Mouse (Mus musculus) heart, embryonic 12.5 days (tissue): ENCODE measurements around the gene Micall2. TPM values are rescaled to one million over a fixed set of nuclear protein-coding genes. Genes with fewer than 3 reads are reported as not detected.

Experiments
- ATAC-seq: fragments of 200-750 bp; cut with Nextera tagmentation; 2 replicates; pipeline ENCODE4 v1.8.0; 2017; ENCODE audit warnings: moderate TSS enrichment, moderate library complexity; ENCODE audit not compliant: insufficient number of reproducible peaks, low FRiP score
- H3K27ac ChIP-seq: fragments of 300-500 bp; sonication (generic); 2 replicates; pipeline ENCODE4 v1.5.1; 2016; ENCODE audit warnings: mild to moderate bottlenecking, moderate library complexity; ENCODE audit not compliant: poor library complexity, severe bottlenecking
- H3K27me3 ChIP-seq: fragments of 300-500 bp; sonication (generic); replicated peaks from 2 replicates; pipeline ENCODE4 v1.6.1; 2016; ENCODE audit warnings: mild to moderate bottlenecking, moderate library complexity
- H3K36me3 ChIP-seq: fragments of 300-500 bp; sonication (generic); 2 replicates; pipeline ENCODE4 v1.6.1; 2016; ENCODE audit warnings: mild to moderate bottlenecking, moderate library complexity
- H3K4me1 ChIP-seq: fragments of 300-500 bp; sonication (generic); replicated peaks from 2 replicates; pipeline ENCODE4 v1.6.1; 2016; ENCODE audit warnings: mild to moderate bottlenecking
- H3K4me2 ChIP-seq: fragments of 300-500 bp; sonication (generic); 2 replicates; pipeline ENCODE4 v1.6.1; 2016; ENCODE audit warnings: mild to moderate bottlenecking, moderate library complexity
- H3K4me3 ChIP-seq: fragments of 300-500 bp; sonication (generic); 2 replicates; pipeline ENCODE4 v1.5.1; 2016; ENCODE audit warnings: mild to moderate bottlenecking
- H3K9ac ChIP-seq: fragments of 300-500 bp; sonication (generic); 2 replicates; pipeline ENCODE4 v1.6.1; 2016; ENCODE audit warnings: mild to moderate bottlenecking, moderate library complexity
- H3K9me3 ChIP-seq: fragments of 300-500 bp; sonication (generic); replicated peaks from 2 replicates; pipeline ENCODE4 v1.6.1; 2016; ENCODE audit warnings: mild to moderate bottlenecking, moderate library complexity
- whole genome bisulfite sequencing: fragments of 180-500 bp; shearing (Covaris S2); methylation state at CpG from one replicate; pipeline ENCODE4 v1.1.7; 2016; 5-methylcytosine and 5-hydroxymethylcytosine counted together
- polyA plus RNA-seq: library from polyadenylated mRNA; unstranded; fragments of >200 nt; fragmentation: Nextera tagmentation; extraction: Ambion mirVana; gene quantifications from 2 replicates; pipeline ENCODE4 v1.2.1, GENCODE M21; 2016

The Micall2 gene
- polyA plus RNA-seq, 1 experiment from 2014 or later: 3.4 TPM

DNA sequence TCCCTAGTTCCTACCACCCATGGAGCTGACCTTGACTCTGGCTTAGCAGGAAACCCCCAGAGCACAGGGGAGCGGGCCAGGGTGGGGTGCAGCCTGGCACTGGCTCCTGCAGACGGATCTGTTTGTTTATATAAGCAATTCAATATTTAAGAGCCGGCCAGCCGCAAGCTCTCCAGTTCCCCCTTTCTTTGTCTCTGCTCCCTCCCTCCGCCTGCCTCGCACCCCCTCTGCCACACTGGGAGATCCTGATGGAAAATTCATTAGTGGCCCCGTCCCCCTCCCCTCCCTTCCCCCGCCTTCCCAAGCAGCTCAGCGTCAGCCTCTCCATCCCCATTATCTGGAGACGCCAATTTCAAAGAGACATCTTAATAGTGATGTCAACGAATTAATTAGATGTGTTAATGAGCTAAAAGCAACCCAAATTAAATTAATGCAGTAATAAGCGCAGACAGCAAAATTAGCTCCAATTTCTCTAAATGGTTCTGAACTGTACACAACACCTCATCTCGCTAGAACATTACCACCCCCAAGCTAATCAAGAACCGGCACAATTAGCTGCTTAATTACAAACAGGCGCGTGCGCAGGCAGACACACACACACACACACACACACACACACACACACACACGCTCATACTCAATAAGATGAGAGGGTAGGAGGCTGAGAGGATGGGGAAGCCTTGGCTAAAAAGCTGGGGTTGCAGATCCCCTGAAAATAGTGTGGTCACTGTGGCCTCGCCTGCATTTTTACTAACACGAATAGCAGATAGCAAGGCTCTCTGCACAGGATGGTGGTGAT, 54.1 kb downstream of the Micall2 start:
- H3K4me2 ChIP-seq: no peak overlapping the region
- H3K9me3 ChIP-seq: no peaks in the 10 kb centered on the region
- ATAC-seq: no peak
- 5% methylated on average over 20 of the region's 20 CpGs for WGBS
- no peaks in the 10 kb centered on the region for H3K36me3 ChIP-seq
- H3K4me3 ChIP-seq: no peak overlapping the region
- H3K9ac ChIP-seq: no peak overlapping the region
- H3K4me1 ChIP-seq: peaks cover 10% of the 10 kb centered on the region; the same call in 1 of the 2 replicates
- H3K27ac ChIP-seq: no peak overlapping the region
- peaks cover 68% of the 10 kb centered on the region for H3K27me3 ChIP-seq

DNA sequence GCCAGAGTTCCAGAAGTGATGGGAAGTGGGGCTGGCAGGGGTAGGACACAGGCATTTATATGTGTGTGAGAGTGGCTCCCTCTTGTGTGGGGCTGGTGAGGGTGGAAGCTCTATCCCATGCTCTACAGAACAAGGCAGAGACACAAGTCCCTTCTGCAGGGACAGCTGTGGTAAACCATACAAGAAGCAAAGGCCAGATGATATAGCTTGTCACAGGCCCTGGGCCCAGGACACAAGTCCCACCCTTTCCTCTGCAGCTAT, 60.5 kb downstream of the Micall2 start:
- H3K27me3 ChIP-seq: peaks cover 72% of the 10 kb centered on the region

DNA sequence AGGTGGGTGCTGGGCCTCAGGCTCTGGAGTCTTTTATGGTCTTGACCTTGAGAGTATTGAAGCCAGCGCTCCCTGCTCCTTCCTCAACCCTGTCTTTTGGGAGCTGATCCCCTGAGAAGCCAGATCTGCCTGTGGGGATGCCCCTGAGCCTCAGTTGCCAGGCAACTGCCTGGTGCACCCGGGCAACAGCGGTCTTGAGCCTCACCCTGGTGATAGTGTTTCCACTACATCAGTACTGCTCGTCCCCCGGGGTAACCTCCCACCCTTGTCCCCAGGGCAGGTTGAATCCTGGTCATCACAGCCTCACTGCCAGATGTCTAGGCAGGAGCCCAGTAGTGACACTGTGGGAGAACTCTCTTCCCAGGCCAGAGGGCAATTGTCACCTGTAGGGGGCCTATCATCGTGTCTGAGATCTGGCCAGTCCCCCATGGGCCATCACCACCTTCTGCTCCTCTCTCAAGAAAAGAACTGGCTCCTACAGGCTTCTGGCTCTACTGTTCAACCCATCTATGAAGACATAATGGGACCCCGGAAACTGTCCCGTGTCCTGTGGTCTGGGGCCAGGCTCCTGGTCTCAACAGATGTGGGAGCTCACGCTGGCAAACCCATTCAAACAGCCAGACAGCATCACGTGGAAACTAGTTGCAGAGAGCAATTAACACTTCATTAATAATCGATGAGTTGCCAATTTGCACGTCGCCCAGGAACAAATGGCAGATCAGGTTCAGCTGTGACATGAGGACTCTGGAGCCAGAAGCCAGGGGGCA, 61.0 kb downstream of the Micall2 start:
- Histone ChIP-seq H3K36me3 (no peaks in the 10 kb centered on the region), H3K9ac (no peak overlapping the region), H3K9me3 (no peaks in the 10 kb centered on the region), H3K4me2 (no peak overlapping the region), H3K4me1 (no peaks in the 10 kb centered on the region), H3K4me3 (no peak overlapping the region), H3K27me3 (peaks cover 75% of the 10 kb centered on the region), H3K27ac (no peak overlapping the region)
- ATAC-seq: no peak
- 22% methylated on average over 13 of the region's 13 CpGs for WGBS

More for the DNA sequence above, 60.5 kb downstream of the Micall2 start:
- no peak overlapping the region for H3K4me3 ChIP-seq
- H3K9ac ChIP-seq: no peak overlapping the region
- no peak overlapping the region for H3K27ac ChIP-seq
- no peaks in the 10 kb centered on the region for H3K4me1 ChIP-seq
- ATAC-seq: no peak
- no peaks in the 10 kb centered on the region for H3K9me3 ChIP-seq
- no peaks in the 10 kb centered on the region for H3K36me3 ChIP-seq
- no peak overlapping the region for H3K4me2 ChIP-seq

DNA sequence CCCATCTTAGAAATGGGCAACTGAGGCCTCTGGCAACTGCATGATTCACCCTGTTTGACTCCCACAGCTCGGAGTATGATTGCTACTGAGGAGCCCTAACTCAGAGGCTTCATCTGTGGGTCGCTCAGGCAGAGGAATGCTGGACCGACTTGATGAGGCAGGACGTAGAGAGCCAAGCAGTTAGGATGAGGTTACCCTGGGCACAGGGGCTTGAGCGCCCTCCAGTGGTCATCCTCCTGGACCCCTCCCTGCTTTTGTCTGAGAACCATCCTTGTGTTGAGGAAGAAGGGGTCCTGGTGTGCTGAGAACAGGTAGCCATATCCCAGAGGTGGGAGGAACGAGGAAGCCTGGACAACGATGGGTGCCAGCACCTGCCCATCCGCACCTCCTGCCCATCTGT, 66.8 kb downstream of the Micall2 start:
- 16% methylated on average over 8 of the region's 8 CpGs for WGBS
- no peak overlapping the region for H3K4me3 ChIP-seq

DNA sequence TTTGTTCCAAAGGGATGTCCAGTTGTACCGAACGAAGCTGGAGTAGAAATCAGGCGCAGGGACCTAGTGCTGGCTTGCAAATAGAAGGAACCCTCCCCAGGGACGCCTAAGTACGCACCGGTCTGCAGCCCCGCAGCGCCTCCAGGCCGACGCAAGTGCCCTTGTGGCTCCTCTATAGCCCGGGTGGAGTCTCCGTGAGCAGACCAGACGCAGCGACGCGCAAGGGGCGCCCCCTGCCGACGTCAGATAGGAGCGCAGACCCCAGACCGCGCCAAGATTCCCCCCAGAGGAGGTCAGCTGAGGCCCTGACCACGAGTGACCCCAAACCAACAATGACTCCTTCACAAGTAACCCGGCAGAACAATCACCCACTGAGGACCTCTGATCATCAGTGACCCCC, 67.6 kb downstream of the Micall2 start:
- ATAC-seq: no peak
- Histone ChIP-seq H3K4me2 (no peak overlapping the region), H3K27ac (no peak overlapping the region), H3K9ac (no peak overlapping the region), H3K9me3 (no peaks in the 10 kb centered on the region), H3K36me3 (no peaks in the 10 kb centered on the region), H3K4me1 (no peaks in the 10 kb centered on the region), H3K27me3 (peaks cover 98% of the 10 kb centered on the region), H3K4me3 (no peak overlapping the region)
- WGBS: under 1% methylated on average over 24 of the region's 24 CpGs

More for the DNA sequence above, 66.8 kb downstream of the Micall2 start:
- Histone ChIP-seq H3K27ac (no peak overlapping the region), H3K27me3 (peaks cover 98% of the 10 kb centered on the region), H3K9me3 (no peaks in the 10 kb centered on the region), H3K9ac (no peak overlapping the region), H3K36me3 (no peaks in the 10 kb centered on the region), H3K4me1 (no peaks in the 10 kb centered on the region), H3K4me2 (no peak overlapping the region)
- no peak for ATAC-seq

DNA sequence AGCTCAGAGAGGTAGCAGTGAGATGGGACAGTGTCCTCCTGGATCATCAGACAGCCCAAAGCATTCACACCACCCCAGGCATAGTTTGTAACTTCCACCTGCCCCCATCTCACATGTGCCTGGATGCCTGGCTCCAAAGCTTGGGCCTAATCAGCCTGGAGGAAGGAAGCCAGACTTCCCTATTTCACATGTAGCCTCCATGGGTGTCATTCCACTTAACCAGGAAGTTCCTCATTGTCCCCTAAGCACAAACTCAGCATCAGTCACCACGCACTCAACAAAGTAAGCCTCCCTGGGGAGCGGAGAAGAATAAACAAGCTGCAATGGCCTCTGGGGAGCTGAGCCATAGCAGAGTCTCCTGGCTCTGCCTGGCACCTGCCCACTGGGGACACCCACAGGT, 69.6 kb downstream of the Micall2 start:
- 51% methylated on average over 2 of the region's 2 CpGs for WGBS
- Histone ChIP-seq H3K36me3 (no peaks in the 10 kb centered on the region), H3K27ac (no peak overlapping the region), H3K27me3 (peaks cover 95% of the 10 kb centered on the region), H3K9ac (no peak overlapping the region), H3K4me1 (no peaks in the 10 kb centered on the region), H3K4me3 (no peak overlapping the region), H3K4me2 (no peak overlapping the region), H3K9me3 (no peaks in the 10 kb centered on the region)
- no peak for ATAC-seq

DNA sequence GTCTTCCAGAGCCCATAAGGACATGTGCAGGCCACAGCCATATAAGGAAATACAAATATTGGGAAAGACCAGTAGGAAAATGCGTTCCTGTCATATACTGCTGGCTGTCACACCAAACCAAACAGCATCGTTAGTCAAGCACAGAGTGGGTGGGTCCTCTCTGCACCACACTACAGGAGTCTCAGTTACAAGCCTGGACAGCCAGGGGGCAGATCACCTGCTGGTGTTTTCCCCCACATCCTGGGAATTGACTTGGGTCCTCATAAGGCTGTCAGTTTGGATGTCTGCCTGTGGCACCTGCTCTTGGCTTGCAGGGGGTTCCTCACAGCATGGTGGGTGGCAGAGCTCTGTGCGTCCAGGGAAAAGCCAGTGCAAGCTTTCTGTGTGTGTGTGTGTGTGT, 70.8 kb downstream of the Micall2 start:
- no peak overlapping the region for H3K4me3 ChIP-seq
- H3K9me3 ChIP-seq: no peaks in the 10 kb centered on the region
- H3K4me2 ChIP-seq: no peak overlapping the region
- no peak for ATAC-seq
- H3K36me3 ChIP-seq: no peaks in the 10 kb centered on the region
- H3K27ac ChIP-seq: no peak overlapping the region
- no peaks in the 10 kb centered on the region for H3K4me1 ChIP-seq
- peaks cover 96% of the 10 kb centered on the region for H3K27me3 ChIP-seq
- 53% methylated on average over 3 of the region's 3 CpGs for WGBS
- no peak overlapping the region for H3K9ac ChIP-seq

DNA sequence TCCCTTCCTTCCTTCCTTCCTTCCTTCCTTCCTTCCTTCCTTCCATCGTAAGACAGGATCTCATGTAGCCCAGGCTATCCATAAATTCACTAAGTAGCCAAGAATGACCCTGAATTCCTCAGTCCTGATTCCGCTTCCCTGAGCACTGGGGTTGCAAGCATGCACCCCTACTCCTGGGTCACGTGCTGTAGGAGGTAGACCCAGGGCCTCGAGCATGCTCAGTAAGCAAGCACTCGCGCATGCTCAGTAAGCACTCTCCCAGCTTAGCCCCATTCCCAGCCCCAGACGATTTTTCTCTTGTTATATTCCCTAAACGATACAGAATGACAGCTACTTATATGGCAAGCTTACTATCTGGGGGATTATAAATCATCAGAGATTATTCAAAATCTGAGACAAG, 74.4 kb downstream of the Micall2 start:
- H3K9me3 ChIP-seq: no peaks in the 10 kb centered on the region
- no peak overlapping the region for H3K4me2 ChIP-seq
- 61% methylated on average over 7 of the region's 8 CpGs for WGBS
- H3K27me3 ChIP-seq: peaks cover 95% of the 10 kb centered on the region
- no peak for ATAC-seq
- H3K27ac ChIP-seq: no peak overlapping the region
- H3K4me3 ChIP-seq: no peak overlapping the region
- H3K4me1 ChIP-seq: no peaks in the 10 kb centered on the region
- H3K9ac ChIP-seq: no peak overlapping the region
- no peaks in the 10 kb centered on the region for H3K36me3 ChIP-seq

DNA sequence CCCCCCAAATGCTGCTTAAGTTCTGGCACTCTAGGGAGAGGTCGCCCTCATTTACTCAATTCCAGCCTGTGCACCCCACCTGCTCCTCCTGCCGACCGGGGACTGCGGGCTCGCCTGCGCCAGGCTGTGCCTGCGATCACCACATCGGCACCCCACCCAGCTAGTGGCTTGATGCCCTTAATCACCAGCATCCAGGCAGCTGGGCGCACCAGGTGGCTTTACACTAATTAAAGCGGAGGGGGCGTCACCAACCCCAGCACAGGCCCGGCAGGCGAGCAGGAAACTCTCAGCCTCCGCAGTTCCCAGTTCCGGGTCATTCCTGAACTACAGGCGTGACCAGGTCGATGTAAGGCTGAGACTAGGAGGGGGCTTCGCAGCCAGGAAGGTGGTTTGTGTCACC, 76.8 kb downstream of the Micall2 start:
- H3K4me1 ChIP-seq: no peaks in the 10 kb centered on the region
- H3K27me3 ChIP-seq: peaks cover 79% of the 10 kb centered on the region
- no peaks in the 10 kb centered on the region for H3K9me3 ChIP-seq
- no peak overlapping the region for H3K4me3 ChIP-seq
- H3K9ac ChIP-seq: no peak overlapping the region
- WGBS: 1% methylated on average over 18 of the region's 18 CpGs
- no peak overlapping the region for H3K27ac ChIP-seq
- ATAC-seq: no peak
- no peak overlapping the region for H3K4me2 ChIP-seq
- no peaks in the 10 kb centered on the region for H3K36me3 ChIP-seq

DNA sequence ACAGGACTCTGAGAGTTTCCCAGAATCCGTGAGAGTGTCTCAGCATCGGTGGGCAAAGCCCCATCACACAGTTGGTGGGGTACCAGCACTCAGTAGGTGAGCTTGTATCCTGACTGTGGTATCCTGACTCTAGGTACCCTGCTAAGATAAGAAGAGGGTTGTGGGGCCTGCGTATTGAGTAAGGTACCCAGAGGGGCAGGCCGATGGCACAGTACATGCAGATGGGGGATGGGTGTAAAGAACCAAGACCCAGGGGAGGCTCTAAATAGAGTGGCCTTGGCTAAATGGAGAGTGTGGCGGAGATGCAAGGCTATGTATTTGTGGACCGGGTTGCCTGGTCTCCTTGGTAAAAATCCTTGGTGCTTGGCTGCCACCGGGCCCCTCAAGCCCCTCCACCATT, 77.3 kb downstream of the Micall2 start:
- Histone ChIP-seq H3K9me3 (no peaks in the 10 kb centered on the region), H3K27me3 (peaks cover 77% of the 10 kb centered on the region), H3K4me3 (no peak overlapping the region), H3K4me2 (no peak overlapping the region), H3K9ac (no peak overlapping the region), H3K27ac (no peak overlapping the region), H3K36me3 (no peaks in the 10 kb centered on the region), H3K4me1 (no peaks in the 10 kb centered on the region)
- 34% methylated on average over 7 of the region's 7 CpGs for WGBS
- ATAC-seq: no peak

DNA sequence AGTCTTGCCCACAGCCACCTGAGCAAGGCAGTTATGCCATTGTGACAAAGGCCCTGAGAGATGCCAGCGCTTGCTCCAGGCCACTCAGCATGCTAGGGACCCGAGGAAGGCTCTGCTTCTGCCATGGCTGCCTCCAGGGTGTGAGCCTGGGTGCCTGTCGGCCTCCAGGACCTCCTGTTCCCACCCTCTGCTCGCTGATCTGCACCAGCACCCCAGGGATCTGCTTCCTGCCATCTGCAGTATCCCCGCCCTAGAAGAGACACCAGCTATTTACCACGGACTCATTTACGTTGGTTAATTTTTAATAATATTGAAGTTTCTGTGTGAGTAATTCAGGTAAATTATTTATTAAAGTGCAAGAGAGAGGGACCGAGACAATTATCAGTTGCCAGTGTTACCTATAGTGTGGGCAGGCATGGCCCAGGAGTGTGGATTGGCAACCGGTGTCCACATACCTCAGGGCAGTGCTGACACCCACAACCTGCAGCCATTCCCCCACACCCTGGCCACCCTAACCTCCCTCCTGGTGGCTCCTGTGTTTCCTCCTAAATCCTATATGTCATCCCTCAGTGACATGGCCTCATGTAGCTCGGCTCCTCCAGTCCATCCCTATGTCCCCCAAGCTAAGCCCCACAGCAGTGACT, 78.1 kb downstream of the Micall2 start:
- no peaks in the 10 kb centered on the region for H3K36me3 ChIP-seq
- no peak overlapping the region for H3K4me3 ChIP-seq
- no peak overlapping the region for H3K27ac ChIP-seq
- no peak for ATAC-seq
- no peaks in the 10 kb centered on the region for H3K4me1 ChIP-seq
- H3K9ac ChIP-seq: no peak overlapping the region
- 60% methylated on average over 10 of the region's 10 CpGs for WGBS
- no peaks in the 10 kb centered on the region for H3K9me3 ChIP-seq
- peaks cover 72% of the 10 kb centered on the region for H3K27me3 ChIP-seq
- H3K4me2 ChIP-seq: no peak overlapping the region
